Mouse (Mus musculus) kidney, adult 2 months (tissue): ENCODE measurements around the gene Gipc2. TPM values are rescaled to one million over a fixed set of nuclear protein-coding genes. Genes with fewer than 3 reads are reported as not detected.
A peak's percentile ranks its signal among the peaks of the same experiment; 100 is the strongest.

Experiments used
- DNase-seq: peaks from one replicate; pipeline ENCODE4 v3.0.0; 2021
- H3K27ac ChIP-seq: fragments of 200-500 bp; 2 replicates; pipeline ENCODE4 v1.5.1; 2012; ENCODE audit warnings: low read depth, low read length, control low read depth, inconsistent platforms; ENCODE audit not compliant: insufficient read depth
- H3K27me3 ChIP-seq: fragments of 200-500 bp; replicated peaks from 2 replicates; pipeline ENCODE4 v1.6.1; 2012; ENCODE audit warnings: mild to moderate bottlenecking, moderate library complexity, low read length, inconsistent platforms; ENCODE audit not compliant: control insufficient read depth, insufficient read depth
- H3K36me3 ChIP-seq: fragments of 200-500 bp; 2 replicates; pipeline ENCODE4 v1.6.1; 2012; ENCODE audit warnings: mild to moderate bottlenecking, moderate library complexity, low read length, inconsistent platforms; ENCODE audit not compliant: control insufficient read depth, insufficient read depth
- H3K4me1 ChIP-seq: fragments of 200-500 bp; 2 replicates; pipeline ENCODE4 v1.6.1; 2011; ENCODE audit warnings: low read length; ENCODE audit not compliant: control insufficient read depth, insufficient read depth
- H3K4me3 ChIP-seq: fragments of 200-500 bp; 2 replicates; pipeline ENCODE4 v1.5.1; 2011; ENCODE audit warnings: mild to moderate bottlenecking, low read depth, low read length, control low read depth; ENCODE audit not compliant: insufficient read depth
- CTCF ChIP-seq: fragments of 200-500 bp; conservative IDR thresholded peaks from 2 replicates; pipeline ENCODE4 v1.5.1; 2011; ENCODE audit warnings: low read depth, mild to moderate bottlenecking, control low read depth, low read length, moderate library complexity, mixed read lengths; ENCODE audit not compliant: insufficient read depth, insufficient read length
- POLR2A ChIP-seq: fragments of 200-500 bp; IDR thresholded peaks from one replicate; pipeline ENCODE4 v1.6.1; 2011; ENCODE audit warnings: low read depth, low read length, control low read depth
- WGBS: fragments of 180-500 bp; shearing (Covaris S2); methylation state at CpG from one replicate; pipeline ENCODE4 v1.1.7; 2018; 5-methylcytosine and 5-hydroxymethylcytosine counted together
- polyA plus RNA-seq: library from polyadenylated mRNA; depleted of rRNA; stranded (reverse); fragments of >200 nt; gene quantifications from 2 replicates; pipeline ENCODE4 v1.2.3, GENCODE M21; 2012

The Gipc2 gene
- polyA plus RNA-seq, 1 experiment = 146 TPM

GRCm38 (mm10) chr3:152190679-152191477 is 24.8 kb upstream of the Gipc2 start:
- Histone ChIP-seq H3K27me3 (no peaks in the 10 kb centered on the region), H3K36me3 (peaks cover 2% of the 10 kb centered on the region; the same call in 1 of the 2 replicates), H3K4me3 (peak overlapping the region; percentile 55), H3K27ac (peak overlapping the region; percentile 90), H3K4me1 (peaks cover 14% of the 10 kb centered on the region)
- 44% methylated on average over 9 of the region's 9 CpGs for WGBS
- TF ChIP-seq CTCF (no peak), POLR2A (no peak)
- DNase-seq = peak; percentile 19

DNA sequence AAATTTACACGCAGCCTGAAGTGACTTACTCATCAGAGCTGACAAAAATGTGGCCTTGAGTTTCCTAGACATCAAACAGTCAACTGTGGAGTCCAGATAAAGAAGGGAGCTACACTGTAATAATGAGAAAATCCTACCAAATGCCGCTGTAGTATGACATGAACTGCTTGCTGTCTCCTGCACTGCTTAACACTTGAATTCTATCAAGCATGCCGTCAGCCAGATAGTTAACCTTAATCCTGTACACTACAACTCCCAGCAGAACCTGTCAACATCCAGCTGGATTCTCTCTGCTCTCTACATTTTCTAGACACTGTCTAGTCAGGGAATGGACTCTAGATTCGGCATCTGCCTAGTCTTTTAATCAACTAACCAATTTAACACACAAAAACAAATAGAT is 23.3 kb upstream of the Gipc2 start:
- Histone ChIP-seq H3K27ac (peak overlapping the region; percentile 86), H3K4me3 (no peak overlapping the region), H3K4me1 (peaks cover 14% of the 10 kb centered on the region), H3K27me3 (no peaks in the 10 kb centered on the region), H3K36me3 (peaks cover 6% of the 10 kb centered on the region)
- WGBS = 39% methylated on average over 4 of the region's 4 CpGs
- TF ChIP-seq POLR2A = no peak
- no peak for TF ChIP-seq CTCF
- DNase-seq = peak; percentile 36

- 75% methylated on average over 6 of the region's 6 CpGs for WGBS
- no peak for DNase-seq
- TF ChIP-seq POLR2A (no peak), CTCF (no peak)
- no peak overlapping the region for H3K4me3 ChIP-seq
- peaks cover 11% of the 10 kb centered on the region for H3K4me1 ChIP-seq
- peaks cover 12% of the 10 kb centered on the region for H3K36me3 ChIP-seq
- H3K27ac ChIP-seq = no peak overlapping the region
- H3K27me3 ChIP-seq = no peaks in the 10 kb centered on the region
Observed at GRCm38 (mm10) chr3:152186106-152186505, 20.1 kb upstream of the Gipc2 start.

DNA sequence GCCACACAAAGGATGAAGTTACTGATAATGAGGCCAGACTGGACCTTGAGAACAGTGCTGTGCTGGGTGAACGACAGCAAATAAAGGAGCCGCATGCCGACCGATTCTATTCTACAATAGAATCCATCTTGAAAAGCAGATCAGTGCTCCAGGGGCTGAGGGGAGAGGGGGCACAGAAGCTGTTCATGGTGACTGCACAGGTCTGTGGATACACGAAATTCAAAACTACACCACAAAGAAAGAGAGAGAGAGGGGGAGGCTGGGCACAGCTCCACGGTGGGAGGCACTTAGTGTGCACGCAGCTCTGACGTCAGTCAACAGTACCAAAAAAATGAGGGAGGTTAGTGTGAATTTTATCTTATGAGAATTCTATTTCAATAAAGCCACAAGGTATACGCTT is 17.5 kb upstream of the Gipc2 start:
- Histone ChIP-seq H3K4me3 (no peak overlapping the region), H3K27me3 (no peaks in the 10 kb centered on the region), H3K36me3 (peaks cover 12% of the 10 kb centered on the region), H3K27ac (no peak overlapping the region), H3K4me1 (peaks cover under 1% of the 10 kb centered on the region; the same call in 1 of the 2 replicates)
- no peak for DNase-seq
- 82% methylated on average over 9 of the region's 9 CpGs for WGBS
- TF ChIP-seq CTCF (no peak), POLR2A (no peak)

- Histone ChIP-seq H3K4me1 (no peaks in the 10 kb centered on the region), H3K36me3 (peaks cover 10% of the 10 kb centered on the region), H3K27me3 (no peaks in the 10 kb centered on the region), H3K27ac (no peak overlapping the region), H3K4me3 (no peak overlapping the region)
- WGBS = 88% methylated on average over 4 of the region's 4 CpGs
- no peak for TF ChIP-seq CTCF
- no peak for TF ChIP-seq POLR2A
- no peak for DNase-seq
Observed at GRCm38 (mm10) chr3:152180624-152181023, 14.6 kb upstream of the Gipc2 start.

GRCm38 (mm10) chr3:152179285-152179684 is 13.3 kb upstream of the Gipc2 start:
- peaks cover 5% of the 10 kb centered on the region; the same call in 1 of the 2 replicates for H3K36me3 ChIP-seq
- no peak overlapping the region for H3K27ac ChIP-seq
- H3K27me3 ChIP-seq = no peaks in the 10 kb centered on the region
- WGBS = 63% methylated on average over 1 of the region's 1 CpGs
- no peak for TF ChIP-seq POLR2A
- no peak for TF ChIP-seq CTCF
- DNase-seq = no peak
- H3K4me3 ChIP-seq = no peak overlapping the region
- H3K4me1 ChIP-seq = no peaks in the 10 kb centered on the region

DNA sequence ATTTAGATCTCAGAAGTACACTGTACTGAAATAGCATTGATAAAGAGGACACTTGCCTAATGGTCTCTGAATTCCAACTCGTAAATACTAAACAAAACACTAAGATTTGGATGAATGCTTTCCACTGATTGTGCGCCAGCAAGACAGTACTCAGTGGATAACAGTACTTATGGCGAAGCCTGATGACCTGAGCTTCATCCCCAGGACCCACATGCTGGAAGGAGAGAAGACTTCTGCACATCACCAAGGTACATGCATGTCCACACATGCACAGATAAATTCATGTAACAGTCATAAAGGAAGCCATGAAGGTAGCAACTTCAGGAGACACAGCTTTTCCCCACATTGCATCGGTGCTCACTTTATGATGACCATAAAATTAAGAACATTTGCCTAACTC is 12.8 kb upstream of the Gipc2 start:
- 71% methylated on average over 4 of the region's 4 CpGs for WGBS
- no peaks in the 10 kb centered on the region for H3K4me1 ChIP-seq
- H3K27me3 ChIP-seq = no peaks in the 10 kb centered on the region
- DNase-seq = no peak
- no peak overlapping the region for H3K27ac ChIP-seq
- TF ChIP-seq POLR2A (no peak), CTCF (no peak)
- H3K36me3 ChIP-seq = peaks cover 5% of the 10 kb centered on the region; the same call in 1 of the 2 replicates
- no peak overlapping the region for H3K4me3 ChIP-seq
